Mouse (Mus musculus): Measurements from ENCODE around the gene Sele. TPM values are rescaled to one million over a fixed set of nuclear protein-coding genes. Genes with fewer than 3 reads are reported as not detected.

The Sele gene
- total RNA-seq, 2 experiments from 2014 or later: 0.12 TPM; not detected in 1

GRCm38 (mm10) chr1:164071111-164071510 lies 23.1 kb downstream of the Sele start:
- peak; percentile 41 for ATAC-seq (replicated peaks; ENCODE audit: poor library complexity)

DNA sequence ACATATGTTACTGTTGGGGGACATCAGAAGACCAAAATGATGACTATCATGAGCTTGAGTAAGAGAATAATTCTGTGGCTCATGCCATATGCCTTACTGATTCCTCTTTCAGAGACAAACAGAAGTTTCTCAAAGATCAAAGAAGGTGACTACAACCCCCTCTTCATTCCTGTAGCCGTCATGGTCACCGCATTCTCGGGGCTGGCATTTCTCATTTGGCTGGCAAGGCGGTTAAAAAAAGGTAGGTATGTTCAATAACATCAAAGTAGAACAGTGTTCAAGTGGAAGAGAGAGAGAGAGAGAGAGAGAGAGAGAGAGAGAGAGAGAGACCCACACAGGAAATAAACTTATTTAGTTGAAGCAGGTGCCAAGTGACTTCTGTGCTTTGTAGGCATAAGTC lies 24.0 kb downstream of the Sele start:
- ATAC-seq (replicated peaks; ENCODE audit: poor library complexity): no peak

- ATAC-seq (replicated peaks; ENCODE audit: poor library complexity): no peak
These were observed 25.1 kb downstream of the Sele start for GRCm38 (mm10) chr1:164073091-164073490.

- ATAC-seq (replicated peaks; ENCODE audit: poor library complexity): peak; percentile 35
These were observed 25.8 kb downstream of the Sele start for GRCm38 (mm10) chr1:164073803-164074202.

- ATAC-seq (replicated peaks; ENCODE audit: poor library complexity): no peak
These were observed 26.6 kb downstream of the Sele start for GRCm38 (mm10) chr1:164074606-164075140.

DNA sequence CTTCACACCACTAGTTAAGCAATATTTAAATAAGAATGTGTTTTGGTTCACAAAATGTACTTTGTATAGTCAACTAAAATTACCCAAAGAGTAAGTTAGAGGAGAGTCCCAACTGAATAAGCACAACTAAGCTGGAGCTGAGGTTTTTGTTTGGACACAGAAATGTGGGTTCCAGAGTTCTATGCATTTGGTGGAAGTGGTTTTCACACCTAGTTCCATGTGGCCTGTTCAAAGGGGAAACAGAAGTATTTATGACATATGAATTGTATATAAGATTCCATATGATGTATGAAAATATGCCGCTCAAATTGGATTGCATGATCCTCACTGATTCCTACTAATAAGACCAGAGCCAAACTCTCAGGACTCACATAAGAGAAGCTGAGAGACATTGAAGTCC lies 27.4 kb downstream of the Sele start:
- no peak for ATAC-seq (replicated peaks; ENCODE audit: poor library complexity)

GRCm38 (mm10) chr1:164076441-164076840 lies 28.4 kb downstream of the Sele start:
- no peak for ATAC-seq (replicated peaks; ENCODE audit: poor library complexity)

GRCm38 (mm10) chr1:164077031-164077430 lies 29.0 kb downstream of the Sele start:
- ATAC-seq (replicated peaks; ENCODE audit: poor library complexity): no peak

DNA sequence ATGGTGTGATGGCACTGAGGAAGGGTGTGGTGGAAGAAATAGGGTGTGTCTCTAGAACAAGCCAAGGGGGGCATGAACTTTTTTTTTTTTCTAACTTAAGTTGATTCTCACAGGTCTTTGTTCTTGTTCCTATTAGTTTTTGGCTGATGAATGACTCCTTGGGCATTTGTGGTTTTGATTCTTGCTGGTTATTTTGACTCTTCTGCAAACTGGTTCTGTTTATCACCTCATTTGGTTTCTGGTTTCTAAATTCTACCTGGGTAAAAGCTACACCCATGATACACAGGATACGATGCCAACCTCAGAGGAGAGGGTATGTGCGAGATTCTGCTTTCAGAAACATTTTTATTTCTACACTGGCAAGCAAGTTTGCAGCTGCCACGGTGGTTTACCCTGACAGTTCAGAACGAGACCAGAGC lies 30.3 kb downstream of the Sele start:
- ATAC-seq (replicated peaks; ENCODE audit: poor library complexity): 0 out of 2 replicates have a peak, but pooled peaks have one; percentile 6

DNA sequence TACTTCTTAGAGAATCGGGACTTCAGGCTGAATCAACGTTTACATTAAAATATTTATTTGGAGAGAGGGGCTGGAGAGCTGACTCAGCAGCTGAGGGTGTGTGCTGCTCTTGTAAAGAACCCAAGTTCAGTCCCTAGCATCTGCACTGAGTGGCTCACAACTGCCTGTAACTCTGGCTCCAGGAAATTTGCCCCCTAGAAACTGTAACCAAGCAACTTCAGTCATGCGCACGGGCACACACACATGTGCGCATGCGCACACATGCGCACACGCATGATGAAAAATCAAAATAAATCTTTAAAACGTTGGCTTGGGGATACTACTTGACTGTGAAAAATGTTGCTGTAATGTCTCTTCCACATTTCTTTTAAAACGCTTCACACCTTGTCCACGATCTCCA lies 31.1 kb downstream of the Sele start:
- no peak for ATAC-seq (replicated peaks; ENCODE audit: poor library complexity)

GRCm38 (mm10) chr1:164083046-164083445 lies 35.0 kb downstream of the Sele start:
- ATAC-seq (replicated peaks; ENCODE audit: poor library complexity): peak; percentile 42

- peak; percentile 54 for ATAC-seq (replicated peaks; ENCODE audit: poor library complexity)
These were observed 38.8 kb downstream of the Sele start for GRCm38 (mm10) chr1:164086797-164087196.

DNA sequence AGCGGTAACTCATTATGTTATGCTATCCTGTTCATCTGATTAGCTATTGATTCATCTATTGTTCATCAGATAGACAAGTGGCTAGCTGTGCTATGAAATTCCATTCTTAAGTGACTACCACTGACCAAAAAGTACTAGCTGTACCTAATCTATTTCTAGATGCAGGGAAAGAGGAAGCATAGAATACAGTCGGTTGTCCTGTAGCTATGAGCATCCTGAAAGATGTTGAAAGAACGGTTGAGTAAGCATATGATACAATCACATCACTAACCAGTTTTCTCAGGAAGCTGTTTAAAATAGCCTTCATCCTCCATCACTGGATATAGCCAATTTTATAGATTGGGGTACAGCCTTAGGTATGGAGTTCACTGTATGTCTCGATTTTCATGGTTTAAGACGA lies 39.8 kb downstream of the Sele start:
- peak; percentile 77 for ATAC-seq (replicated peaks; ENCODE audit: poor library complexity)

DNA sequence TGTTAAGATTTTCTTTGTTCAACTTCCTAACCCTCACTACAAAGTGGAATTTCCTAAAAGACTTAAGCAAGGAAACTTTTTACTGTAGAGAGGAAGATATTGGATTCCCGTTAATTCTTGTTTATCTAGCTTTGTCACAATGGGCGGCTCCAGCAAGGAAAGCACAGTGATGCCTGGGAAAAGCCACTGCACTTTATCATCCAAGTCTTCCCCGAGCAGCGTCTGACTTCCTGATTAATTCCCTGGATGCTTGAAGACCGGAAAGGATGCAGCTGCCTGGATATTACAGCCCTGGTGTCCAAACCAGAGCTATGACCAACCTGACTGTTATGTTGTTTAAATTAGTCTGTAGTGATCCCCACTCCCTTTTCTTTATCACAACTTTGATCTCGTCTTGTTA lies 48.7 kb downstream of the Sele start:
- no peak for ATAC-seq (replicated peaks; ENCODE audit: poor library complexity)

DNA sequence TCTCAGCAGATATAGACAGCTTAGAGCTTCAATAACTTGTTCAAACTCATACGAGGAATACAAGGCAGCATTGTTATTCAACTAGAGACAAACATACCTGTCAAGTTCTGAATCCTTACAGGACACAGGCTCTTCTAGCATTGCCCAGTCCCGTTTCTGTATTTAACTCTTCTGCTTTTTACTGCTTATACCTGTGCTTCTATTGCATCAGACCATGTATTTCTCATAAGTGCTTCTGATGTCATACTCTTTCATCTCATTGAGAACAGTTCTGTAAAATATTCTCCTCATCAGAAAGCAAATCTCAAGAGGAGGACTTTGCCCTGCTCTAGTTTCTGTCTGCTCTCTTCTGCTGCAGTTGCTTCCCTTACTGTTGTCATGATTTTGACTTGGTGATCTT lies 49.9 kb downstream of the Sele start:
- 0 out of 2 replicates have a peak, but pooled peaks have one; percentile 31 for ATAC-seq (replicated peaks; ENCODE audit: poor library complexity)

DNA sequence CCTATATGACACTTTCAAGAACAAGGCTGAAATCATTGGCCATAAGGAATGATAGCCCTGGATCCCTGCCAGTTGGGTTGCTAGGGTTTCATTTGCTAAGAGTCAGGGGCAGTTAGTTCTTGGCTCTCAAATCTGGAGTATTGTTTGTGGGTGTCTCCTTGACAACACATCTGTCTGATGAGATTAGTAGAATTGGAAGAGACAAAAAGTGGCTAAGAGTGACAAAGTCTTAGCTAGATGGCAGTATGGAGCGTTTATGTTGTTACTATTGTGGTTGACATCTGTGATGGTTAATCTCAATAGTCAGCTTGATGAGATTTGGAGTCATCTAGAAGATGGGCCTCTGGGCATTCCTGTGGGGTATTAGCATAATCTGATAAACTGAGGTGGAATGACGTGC lies 50.3 kb downstream of the Sele start:
- peak; percentile 68 for ATAC-seq (replicated peaks; ENCODE audit: poor library complexity)

Other genes starting within 250 kb of the Sele start
- 28.1 and 39.6 TPM in 2 replicates for gene Scyl3, start 119.1 kb upstream of the Sele start, total RNA-seq (2015)
- 14.5 and 16.9 TPM in 2 replicates for gene Scyl3, start 119.1 kb upstream of the Sele start, total RNA-seq (2017)
- gene BC055324, start 53.4 kb upstream of the Sele start, total RNA-seq (2015): 20.4 and 25.5 TPM in 2 replicates
- gene BC055324, start 53.4 kb upstream of the Sele start, total RNA-seq (2017): 19.9 and 20.0 TPM in 2 replicates
- gene Mettl18, start 53.3 kb upstream of the Sele start, total RNA-seq (2015): 5.1 and 6.8 TPM in 2 replicates
- 15.2 and 20.2 TPM in 2 replicates for gene Mettl18, start 53.3 kb upstream of the Sele start, total RNA-seq (2017)
- 371 and 392 TPM in 2 replicates for gene Sell, start 13.7 kb downstream of the Sele start, total RNA-seq (2015)
- gene Sell, start 13.7 kb downstream of the Sele start, total RNA-seq (2017): 234 and 258 TPM in 2 replicates
- gene Selp, start 67.0 kb downstream of the Sele start, total RNA-seq (2015): 3.3 and 7.6 TPM in 2 replicates
- 0.68 and 2.0 TPM in 2 replicates for gene Selp, start 67.0 kb downstream of the Sele start, total RNA-seq (2017)
- gene F5, start 103.6 kb downstream of the Sele start, total RNA-seq (2015): 8.6 and 9.2 TPM in 2 replicates
- 4.2 and 6.1 TPM in 2 replicates for gene F5, start 103.6 kb downstream of the Sele start, total RNA-seq (2017)
- gene Slc19a2, start 200.8 kb downstream of the Sele start, total RNA-seq (2015): 10.3 and 10.6 TPM in 2 replicates
- 4.4 and 5.1 TPM in 2 replicates for gene Slc19a2, start 200.8 kb downstream of the Sele start, total RNA-seq (2017)
- gene Ccdc181, start 227.4 kb downstream of the Sele start, total RNA-seq (2015): 11.8 and 13.5 TPM in 2 replicates
- gene Ccdc181, start 227.4 kb downstream of the Sele start, total RNA-seq (2017): 29.0 and 31.0 TPM in 2 replicates